Mouse (Mus musculus) neural tube, embryonic 11.5 days (tissue): Measurements from ENCODE around the gene Izumo4. TPM values are rescaled to one million over a fixed set of nuclear protein-coding genes. Genes with fewer than 3 reads are reported as not detected.
A peak's percentile ranks its signal among the peaks of the same experiment; 100 is the strongest.

Experiments used
- ATAC-seq: fragments of 200-750 bp; cut with Nextera tagmentation; 2 replicates; pipeline ENCODE4 v1.8.0; 2017; ENCODE audit warnings: moderate number of reproducible peaks, mild to moderate bottlenecking, moderate TSS enrichment, moderate library complexity; ENCODE audit not compliant: insufficient read depth, low FRiP score, low TSS enrichment
- DNase-seq: peaks from one replicate; pipeline ENCODE4 v3.0.0-alpha.2; 2015; ENCODE audit warnings: low spot score
- H3K27ac ChIP-seq: fragments of 300-500 bp; sonication (generic); 2 replicates; pipeline ENCODE4 v1.5.1; 2014; ENCODE audit warnings: low read depth, mild to moderate bottlenecking, low read length
- H3K27me3 ChIP-seq: fragments of 300-500 bp; sonication (generic); 2 replicates; pipeline ENCODE4 v1.6.1; 2014; ENCODE audit warnings: mild to moderate bottlenecking, low read length, mixed read lengths; ENCODE audit not compliant: control insufficient read depth, insufficient read depth
- H3K36me3 ChIP-seq: fragments of 300-500 bp; sonication (generic); 2 replicates; pipeline ENCODE4 v1.6.1; 2014; ENCODE audit warnings: mild to moderate bottlenecking, low read length, moderate library complexity, mixed read lengths; ENCODE audit not compliant: control insufficient read depth, insufficient read depth
- H3K4me1 ChIP-seq: fragments of 300-500 bp; sonication (generic); 2 replicates; pipeline ENCODE4 v1.6.1; 2014; ENCODE audit warnings: low read length, mixed read lengths; ENCODE audit not compliant: control insufficient read depth, insufficient read depth
- H3K4me2 ChIP-seq: fragments of 300-500 bp; sonication (generic); 2 replicates; pipeline ENCODE4 v1.6.1; 2014; ENCODE audit warnings: low read depth, mild to moderate bottlenecking, moderate library complexity
- H3K4me3 ChIP-seq: fragments of 300-500 bp; sonication (generic); 2 replicates; pipeline ENCODE4 v1.5.1; 2014; ENCODE audit warnings: low read depth, low read length
- H3K9ac ChIP-seq: fragments of 300-500 bp; sonication (generic); 2 replicates; pipeline ENCODE4 v1.6.1; 2014; ENCODE audit warnings: mild to moderate bottlenecking, low read length
- H3K9me3 ChIP-seq: fragments of 300-500 bp; sonication (generic); 2 replicates; pipeline ENCODE4 v1.6.1; 2016; ENCODE audit warnings: low read length; ENCODE audit not compliant: control insufficient read depth
- WGBS: fragments of 180-500 bp; shearing (Covaris S2); extraction: QIAGEN DNeasy Blood & Tissue Kit; methylation state at CpG from one replicate; pipeline ENCODE4 v1.1.7; 2014; 5-methylcytosine and 5-hydroxymethylcytosine counted together
- polyA plus RNA-seq: library from polyadenylated mRNA; unstranded; fragments of >200 nt; fragmentation: Nextera tagmentation; extraction: Ambion mirVana; gene quantifications from 2 replicates; pipeline ENCODE4 v1.2.1, GENCODE M21; 2014

Izumo4 gene
- polyA plus RNA-seq, 1 experiment from 2014 or later, result 11.5 TPM

DNA sequence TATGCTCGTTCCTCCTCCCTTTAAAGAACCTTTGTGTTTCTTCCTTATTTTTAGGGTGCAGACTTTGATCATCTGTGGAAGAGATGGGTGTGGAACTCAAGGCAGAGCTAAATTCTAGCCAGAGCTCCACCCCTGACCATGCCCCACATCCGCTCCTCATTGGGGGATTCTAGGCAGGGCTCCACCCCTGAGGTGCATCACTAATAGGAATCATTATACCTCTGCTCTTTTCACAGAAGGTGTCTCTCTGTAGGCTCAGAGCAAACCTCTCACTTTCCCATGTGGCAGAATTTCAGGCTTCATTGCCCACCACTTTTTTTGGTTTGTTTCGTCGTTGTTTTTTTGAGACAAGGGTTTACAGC is 43.2 kb upstream of the Izumo4 start:
- no peak overlapping the region for H3K27ac ChIP-seq

DNA sequence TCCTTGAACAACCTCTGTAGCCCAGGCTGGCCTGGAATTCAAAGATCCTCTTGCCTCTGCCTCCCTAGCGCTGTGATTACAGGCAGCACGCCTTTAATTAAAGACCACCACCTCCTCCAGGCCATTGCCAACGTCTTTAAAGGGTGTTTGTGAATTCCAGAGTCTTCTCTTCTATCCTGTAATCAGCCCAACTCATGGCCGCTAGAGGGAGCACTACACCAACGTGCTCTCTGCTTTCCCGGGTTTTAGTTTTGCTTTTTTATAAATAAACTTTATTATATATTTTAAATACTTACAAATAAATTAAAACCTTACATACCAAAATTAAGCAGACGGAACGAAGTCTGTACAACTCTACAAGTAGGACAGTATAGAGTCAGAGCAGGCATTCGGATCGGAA is 42.8 kb upstream of the Izumo4 start:
- Histone ChIP-seq H3K9ac (no peak overlapping the region), H3K4me2 (no peak overlapping the region), H3K36me3 (no peaks in the 10 kb centered on the region), H3K4me1 (peaks cover 8% of the 10 kb centered on the region), H3K27me3 (no peaks in the 10 kb centered on the region), H3K27ac (no peak overlapping the region), H3K9me3 (no peaks in the 10 kb centered on the region), H3K4me3 (no peak overlapping the region)
- WGBS, result 19% methylated on average over 10 of the region's 10 CpGs
- ATAC-seq (no peak), DNase-seq (peak; percentile 76)

More for the DNA sequence above, 43.2 kb upstream of the Izumo4 start:
- H3K9ac ChIP-seq, result no peak overlapping the region
- no peak for ATAC-seq
- H3K4me3 ChIP-seq, result no peak overlapping the region
- peaks cover 8% of the 10 kb centered on the region for H3K4me1 ChIP-seq
- H3K36me3 ChIP-seq, result no peaks in the 10 kb centered on the region
- no peaks in the 10 kb centered on the region for H3K9me3 ChIP-seq
- 69% methylated on average over 4 of the region's 4 CpGs for WGBS
- no peak overlapping the region for H3K4me2 ChIP-seq
- H3K27me3 ChIP-seq, result no peaks in the 10 kb centered on the region
- DNase-seq, result no peak

DNA sequence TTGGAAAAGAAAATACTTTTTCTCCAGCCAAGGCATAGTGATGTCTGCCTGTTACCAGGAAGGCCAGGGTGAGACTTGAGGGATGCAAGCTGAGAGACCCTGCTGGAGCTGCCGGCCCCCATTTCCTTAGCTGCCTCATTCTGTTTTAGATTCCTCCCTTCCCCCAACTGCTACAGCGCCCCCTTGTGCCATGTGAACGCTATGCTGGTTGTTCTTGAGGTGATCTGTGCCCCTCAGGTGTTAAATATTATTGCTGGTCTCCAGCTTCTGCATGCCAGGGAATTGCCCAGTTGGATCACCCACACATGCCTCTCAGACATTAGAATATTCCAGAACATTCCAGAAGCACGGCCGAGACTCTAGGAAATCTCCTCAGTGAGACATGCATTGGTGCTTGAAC is 40.8 kb upstream of the Izumo4 start:
- Histone ChIP-seq H3K9ac (no peak overlapping the region), H3K27ac (no peak overlapping the region), H3K4me2 (no peak overlapping the region), H3K4me3 (no peak overlapping the region), H3K27me3 (no peaks in the 10 kb centered on the region), H3K9me3 (no peaks in the 10 kb centered on the region), H3K4me1 (0 out of 2 replicates have a peak, but pooled peaks cover 4% of the 10 kb centered on the region), H3K36me3 (no peaks in the 10 kb centered on the region)
- 36% methylated on average over 5 of the region's 5 CpGs for WGBS
- ATAC-seq (no peak), DNase-seq (peak; percentile 47)

DNA sequence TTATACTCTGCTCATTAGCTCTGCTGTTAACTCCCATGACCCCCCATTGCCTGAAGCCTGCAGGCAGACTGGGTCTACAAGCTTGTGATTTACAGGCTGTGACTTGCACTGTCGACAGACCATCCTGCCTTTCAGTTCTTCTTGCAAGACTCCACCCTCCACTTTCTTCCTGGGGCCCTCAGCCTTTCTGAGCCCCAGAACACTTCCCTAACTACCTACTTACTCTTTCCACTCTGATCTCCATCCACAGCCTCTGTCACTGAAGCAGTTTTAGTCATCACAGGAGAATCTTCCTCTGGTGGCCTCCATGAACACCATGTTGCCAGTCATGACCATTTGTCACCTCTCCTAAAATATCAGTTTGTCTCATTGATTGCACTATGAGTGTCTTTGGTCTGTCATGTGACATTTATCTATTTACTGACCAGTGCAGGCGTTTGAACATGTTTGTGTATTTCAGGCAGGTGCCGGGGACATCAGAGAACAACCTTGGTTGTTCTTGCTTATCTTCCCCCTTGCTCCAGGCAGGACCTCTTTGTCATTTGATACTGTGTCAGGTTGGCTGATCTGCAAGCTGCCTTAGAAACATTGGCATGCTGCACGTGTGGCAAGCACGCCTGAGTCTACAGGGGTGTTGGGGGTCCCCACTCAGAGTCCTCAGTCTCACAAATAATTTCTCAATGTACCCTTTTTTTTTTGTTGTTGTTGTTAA is 38.3 kb upstream of the Izumo4 start:
- Histone ChIP-seq H3K4me2 (no peak overlapping the region), H3K4me1 (0 out of 2 replicates have a peak, but pooled peaks cover 4% of the 10 kb centered on the region), H3K4me3 (no peak overlapping the region), H3K27me3 (no peaks in the 10 kb centered on the region), H3K9ac (no peak overlapping the region), H3K9me3 (no peaks in the 10 kb centered on the region), H3K27ac (no peak overlapping the region), H3K36me3 (peaks cover 19% of the 10 kb centered on the region)
- 50% methylated on average over 5 of the region's 5 CpGs for WGBS
- ATAC-seq (no peak), DNase-seq (no peak)

DNA sequence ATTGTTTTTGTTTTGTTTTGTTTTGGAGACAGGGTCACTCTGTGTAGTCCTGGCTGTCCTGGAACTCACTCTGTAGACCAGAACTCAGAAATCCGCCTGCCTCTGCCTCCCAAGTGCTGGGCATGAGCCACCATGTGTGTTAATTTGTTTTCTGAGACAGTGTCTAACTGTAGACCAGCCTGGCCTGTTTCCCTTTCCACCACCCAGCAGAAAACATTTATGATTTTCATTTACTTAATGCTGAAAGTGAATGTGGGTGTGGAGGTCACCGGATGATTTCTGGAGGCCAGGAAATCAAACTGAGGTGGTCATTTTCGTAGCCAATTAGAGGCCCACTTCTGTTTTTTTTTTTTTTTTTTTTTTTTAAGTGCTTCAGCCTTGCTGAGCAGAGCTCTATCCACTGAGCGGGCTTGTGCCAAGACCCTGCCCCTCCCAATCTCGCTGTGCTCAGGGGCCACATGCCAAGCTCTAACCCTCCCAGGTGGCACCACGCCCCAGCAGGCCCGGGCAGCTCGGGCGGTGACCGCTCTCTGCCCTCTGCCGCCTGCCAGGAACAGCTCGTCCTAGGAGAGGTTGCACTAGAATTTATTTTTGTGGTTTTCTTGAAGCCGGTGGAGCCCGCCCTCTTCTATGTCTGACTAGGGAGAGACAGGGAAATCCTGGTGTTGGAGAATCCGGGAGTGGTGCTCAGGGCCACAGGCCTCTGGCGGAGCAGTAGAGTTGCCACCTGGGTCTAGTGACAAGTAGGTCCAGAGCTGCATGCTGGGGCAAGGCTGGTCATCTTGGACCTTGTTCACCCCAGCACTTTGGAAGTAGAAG is 37.6 kb upstream of the Izumo4 start:
- 45% methylated on average over 16 of the region's 16 CpGs for WGBS

DNA sequence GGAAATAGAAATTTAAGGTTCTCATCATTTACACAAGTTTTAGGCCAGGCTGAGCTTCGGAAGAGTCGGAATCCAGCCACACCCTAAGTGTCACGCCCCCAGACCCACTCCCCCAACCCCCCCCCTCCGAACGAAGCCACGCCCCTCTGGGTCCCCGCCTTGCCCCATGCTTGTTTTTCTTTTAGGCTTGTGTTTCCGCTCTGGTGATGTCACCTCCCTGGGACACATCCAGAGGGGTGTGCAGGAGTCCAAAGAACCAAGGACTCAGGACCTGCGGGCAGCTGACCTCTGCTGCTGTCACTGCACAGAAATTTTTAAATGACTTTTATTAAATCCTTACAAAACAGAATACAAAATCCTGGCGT is 37.0 kb upstream of the Izumo4 start:
- no peak for DNase-seq

More for the DNA sequence above, 37.6 kb upstream of the Izumo4 start:
- Histone ChIP-seq H3K27me3 (no peaks in the 10 kb centered on the region), H3K4me1 (0 out of 2 replicates have a peak, but pooled peaks cover 4% of the 10 kb centered on the region), H3K4me3 (no peak overlapping the region), H3K36me3 (peaks cover 26% of the 10 kb centered on the region), H3K4me2 (no peak overlapping the region), H3K9me3 (no peaks in the 10 kb centered on the region), H3K27ac (no peak overlapping the region), H3K9ac (no peak overlapping the region; the same call in 1 of the 2 replicates)
- DNase-seq (no peak), ATAC-seq (no peak)

DNA sequence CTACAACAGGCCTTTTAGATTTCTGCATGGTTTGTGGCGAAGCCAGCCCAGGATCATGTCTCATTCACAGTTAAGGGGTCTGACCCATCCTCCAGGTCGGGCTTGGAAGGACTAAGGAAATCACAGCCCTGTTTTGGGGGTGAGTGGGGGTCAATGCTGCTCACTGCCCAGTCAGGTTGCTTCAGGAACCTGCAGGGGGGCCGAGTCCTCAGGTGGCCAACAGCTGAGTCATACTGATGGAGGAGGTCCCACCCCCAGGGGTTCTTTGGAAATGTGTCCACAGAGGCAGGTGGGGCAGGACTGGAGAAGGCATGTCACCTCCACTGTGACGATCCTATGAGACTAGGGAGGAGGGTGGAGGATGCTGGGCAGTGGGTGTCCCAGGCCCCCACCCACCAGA is 36.5 kb upstream of the Izumo4 start:
- Histone ChIP-seq H3K27me3 (no peaks in the 10 kb centered on the region), H3K9ac (no peak overlapping the region), H3K27ac (no peak overlapping the region), H3K9me3 (no peaks in the 10 kb centered on the region), H3K4me3 (no peak overlapping the region), H3K36me3 (peaks cover 29% of the 10 kb centered on the region), H3K4me1 (0 out of 2 replicates have a peak, but pooled peaks cover 4% of the 10 kb centered on the region), H3K4me2 (no peak overlapping the region)
- WGBS, result 77% methylated on average over 4 of the region's 4 CpGs
- DNase-seq, result no peak
- ATAC-seq, result no peak

More for the DNA sequence above, 37.0 kb upstream of the Izumo4 start:
- WGBS, result 21% methylated on average over 10 of the region's 10 CpGs
- no peak overlapping the region for H3K4me3 ChIP-seq
- no peak for ATAC-seq
- H3K4me2 ChIP-seq, result no peak overlapping the region
- 0 out of 2 replicates have a peak, but pooled peaks cover 4% of the 10 kb centered on the region for H3K4me1 ChIP-seq
- H3K9ac ChIP-seq, result no peak overlapping the region
- no peaks in the 10 kb centered on the region for H3K27me3 ChIP-seq
- peaks cover 29% of the 10 kb centered on the region for H3K36me3 ChIP-seq
- no peaks in the 10 kb centered on the region for H3K9me3 ChIP-seq
- no peak overlapping the region for H3K27ac ChIP-seq

DNA sequence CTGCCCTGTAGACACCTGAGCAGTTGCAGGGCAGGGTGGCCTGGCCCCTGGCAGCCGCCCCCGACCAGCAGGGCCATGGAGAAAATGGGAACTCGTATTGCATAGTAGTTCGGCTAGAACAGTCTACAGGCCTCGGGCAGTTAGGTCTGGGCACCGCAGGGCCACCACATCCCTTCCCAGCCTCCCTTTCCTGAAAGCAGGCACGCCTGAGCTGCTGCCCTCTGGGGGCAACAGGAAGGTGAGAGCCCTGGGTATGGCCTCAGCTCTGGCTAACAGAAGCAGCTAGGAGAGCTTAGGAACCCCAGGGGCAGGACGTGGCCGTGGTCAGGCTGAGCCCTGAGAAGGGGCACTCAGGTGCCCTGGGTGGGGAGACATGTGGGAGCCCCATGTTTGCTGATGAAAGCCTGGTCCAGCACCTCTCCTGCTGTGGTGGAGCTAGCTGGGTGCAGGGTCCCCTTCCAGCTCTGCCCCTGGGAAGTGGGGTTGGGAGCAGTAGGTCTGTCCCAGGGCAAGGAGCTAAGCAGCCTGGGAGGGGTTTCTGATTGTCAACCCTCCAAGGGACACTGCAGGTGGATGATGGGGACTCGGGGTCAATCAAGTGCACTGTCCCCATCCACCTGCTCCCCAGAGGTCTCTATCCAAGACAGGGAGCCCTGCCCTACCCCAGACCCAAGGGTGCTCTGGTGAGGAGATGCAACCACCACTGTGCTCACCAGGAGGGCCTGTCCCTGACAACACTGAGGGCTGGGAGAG is 35.8 kb upstream of the Izumo4 start:
- Histone ChIP-seq H3K4me1 (0 out of 2 replicates have a peak, but pooled peaks cover 4% of the 10 kb centered on the region), H3K9me3 (no peaks in the 10 kb centered on the region), H3K27ac (no peak overlapping the region), H3K36me3 (peaks cover 30% of the 10 kb centered on the region), H3K9ac (no peak overlapping the region), H3K4me3 (no peak overlapping the region), H3K4me2 (no peak overlapping the region), H3K27me3 (no peaks in the 10 kb centered on the region)
- ATAC-seq, result no peak
- DNase-seq, result no peak
- WGBS, result 84% methylated on average over 10 of the region's 10 CpGs
